Mouse (Mus musculus): ENCODE measurements around the gene Caly. TPM values are rescaled to one million over a fixed set of nuclear protein-coding genes. Genes with fewer than 3 reads are reported as not detected.

The Caly gene
- polyA plus RNA-seq, 1 experiment from 2014 or later: 1.4 TPM

DNA sequence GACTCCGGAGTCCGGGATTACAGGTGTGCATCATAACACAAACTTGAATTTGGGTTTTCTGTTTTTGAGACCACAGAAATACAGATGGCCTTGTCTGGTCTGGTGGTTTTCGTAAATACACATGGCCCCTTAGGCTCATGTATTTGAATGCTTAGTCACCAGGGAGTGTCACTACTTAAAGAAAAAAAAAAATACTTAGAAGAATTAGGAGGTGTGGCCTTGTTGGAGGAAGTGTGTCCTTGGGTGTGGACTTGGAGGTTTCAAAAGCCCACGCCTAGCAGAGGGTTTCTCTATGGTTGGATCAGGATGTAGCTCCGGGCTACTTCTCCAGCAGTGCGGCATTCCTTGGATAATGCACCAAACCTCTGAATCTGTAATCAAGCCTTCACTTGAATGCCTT lies 4.7 kb downstream of the Caly start:
- no peak overlapping the region for H3K4me3 ChIP-seq
- WGBS: 79% methylated on average over 6 of the region's 6 CpGs
- no peak for DNase-seq (ENCODE audit: low spot score)
- H3K36me3 ChIP-seq (replicated peaks): no peaks in the 10 kb centered on the region
- H3K27ac ChIP-seq (replicated peaks): no peak overlapping the region
- peaks cover 26% of the 10 kb centered on the region for H3K4me1 ChIP-seq
- no peaks in the 10 kb centered on the region for H3K9me3 ChIP-seq
- H3K27me3 ChIP-seq (replicated peaks; ENCODE audit: low read depth, poor library complexity, severe bottlenecking): peaks cover 45% of the 10 kb centered on the region

DNA sequence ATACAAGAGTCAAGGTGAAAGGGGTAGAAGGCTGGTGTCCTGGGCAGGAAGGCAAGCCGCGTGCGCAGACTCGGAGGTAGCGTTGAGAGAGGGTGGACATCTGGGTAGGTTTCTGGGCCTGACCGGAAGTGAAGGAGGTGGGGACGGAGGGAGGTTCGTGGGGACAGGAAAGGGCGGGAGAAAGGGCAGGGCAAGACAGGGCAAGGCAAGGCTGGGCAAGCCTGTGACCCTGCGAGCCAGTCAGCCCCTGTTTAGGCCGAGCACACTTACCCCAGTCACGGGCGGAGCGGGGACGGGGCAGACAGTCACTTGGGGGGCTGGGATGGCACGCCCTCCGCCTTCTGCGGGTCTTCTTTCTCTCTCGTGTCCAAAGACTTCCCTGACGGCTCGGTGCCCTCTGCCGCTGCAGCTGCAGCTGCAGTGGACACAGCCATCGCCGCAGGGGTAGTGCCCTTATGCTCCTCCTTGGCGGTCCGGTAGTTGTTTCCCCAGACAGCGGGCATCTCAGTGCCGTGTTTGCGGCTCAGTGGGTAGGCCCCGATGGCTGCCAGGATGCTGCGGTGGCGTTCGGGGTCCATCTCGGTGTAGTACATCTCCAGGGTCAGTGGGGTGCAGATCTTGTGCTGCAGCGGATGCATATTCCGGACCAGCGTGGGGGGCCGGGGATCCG lies 12.2 kb downstream of the Caly start:
- 30% methylated on average over 39 of the region's 39 CpGs for WGBS
- Histone ChIP-seq H3K27me3 (replicated peaks; ENCODE audit: low read depth, poor library complexity, severe bottlenecking) (peaks cover 68% of the 10 kb centered on the region), H3K4me1 (peaks cover 7% of the 10 kb centered on the region), H3K4me3 (peak overlapping the region; percentile 52), H3K9me3 (no peaks in the 10 kb centered on the region), H3K36me3 (replicated peaks) (no peaks in the 10 kb centered on the region), H3K27ac (replicated peaks) (peak overlapping the region; percentile 76)
- DNase-seq (ENCODE audit: low spot score): peak; percentile 53

DNA sequence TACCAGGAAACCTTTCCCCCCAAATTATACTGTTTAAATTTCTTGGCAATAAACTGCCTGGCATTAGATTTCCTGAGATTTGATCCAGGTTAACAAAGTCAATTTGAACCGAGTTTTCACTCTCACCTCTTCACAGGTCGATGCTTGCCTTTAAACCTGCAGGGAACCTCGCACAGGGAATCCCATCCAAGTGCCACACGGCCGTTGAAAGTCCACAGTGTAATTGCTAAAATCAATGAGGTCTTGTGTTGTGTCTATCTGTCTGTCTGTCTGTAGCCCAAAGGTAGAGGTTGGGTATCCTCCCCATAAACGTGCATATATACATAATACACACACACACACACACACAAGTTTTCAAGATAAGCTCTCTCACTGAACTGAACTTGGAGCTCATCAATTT lies 15.0 kb downstream of the Caly start:
- 69% methylated on average over 6 of the region's 6 CpGs for WGBS
- no peak overlapping the region for H3K4me3 ChIP-seq
- DNase-seq (ENCODE audit: low spot score): no peak
- no peaks in the 10 kb centered on the region for H3K36me3 ChIP-seq (replicated peaks)
- peaks cover 13% of the 10 kb centered on the region for H3K4me1 ChIP-seq
- peaks cover 88% of the 10 kb centered on the region for H3K27me3 ChIP-seq (replicated peaks; ENCODE audit: low read depth, poor library complexity, severe bottlenecking)
- H3K9me3 ChIP-seq: no peaks in the 10 kb centered on the region
- H3K27ac ChIP-seq (replicated peaks): no peak overlapping the region

DNA sequence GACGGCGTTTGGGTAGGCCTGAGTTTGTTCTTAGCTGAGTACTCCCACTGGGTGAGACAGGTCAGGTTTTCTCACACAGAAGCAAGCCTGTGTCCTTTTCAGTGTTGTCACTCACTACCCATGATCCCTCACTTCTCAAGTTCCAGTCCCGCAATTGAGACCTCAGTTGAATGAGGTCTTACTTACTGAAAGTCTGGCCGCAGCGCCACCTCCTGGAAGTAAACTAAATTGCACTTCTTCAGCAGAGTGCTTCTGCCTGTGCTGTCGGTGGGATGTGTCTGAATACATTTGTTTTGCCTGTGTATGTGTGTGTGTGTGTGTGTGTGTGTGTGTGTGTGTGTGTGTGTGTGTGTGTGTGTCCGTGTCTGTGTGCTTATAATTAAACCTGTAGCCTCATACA lies 19.3 kb downstream of the Caly start:
- H3K4me1 ChIP-seq: peaks cover 42% of the 10 kb centered on the region
- WGBS: 17% methylated on average over 7 of the region's 7 CpGs
- DNase-seq (ENCODE audit: low spot score): peak; percentile 76
- no peak overlapping the region for H3K4me3 ChIP-seq
- no peaks in the 10 kb centered on the region for H3K36me3 ChIP-seq (replicated peaks)
- H3K27me3 ChIP-seq (replicated peaks; ENCODE audit: low read depth, poor library complexity, severe bottlenecking): peaks cover 92% of the 10 kb centered on the region
- no peaks in the 10 kb centered on the region for H3K9me3 ChIP-seq
- no peak overlapping the region for H3K27ac ChIP-seq (replicated peaks)

DNA sequence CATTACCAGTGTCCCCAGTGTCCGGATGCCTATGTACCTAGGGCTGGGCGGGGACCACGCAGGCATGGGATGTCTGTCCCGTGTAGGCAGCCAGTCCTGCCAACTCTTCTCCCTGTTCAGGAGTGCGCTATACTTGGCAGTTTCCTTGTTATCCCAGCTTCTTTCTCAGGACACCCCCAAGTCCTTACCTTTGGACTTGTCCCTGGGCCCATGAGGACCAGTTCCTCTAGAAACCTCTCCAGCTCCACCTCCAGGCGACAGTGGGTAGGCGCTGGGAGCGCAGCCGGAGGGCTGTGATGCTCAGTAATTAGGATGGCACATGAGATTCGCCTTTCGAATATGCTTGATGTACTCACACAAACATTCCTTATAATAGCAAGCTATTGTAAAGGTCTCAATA lies 20.0 kb downstream of the Caly start:
- H3K27ac ChIP-seq (replicated peaks): no peak overlapping the region
- no peaks in the 10 kb centered on the region for H3K9me3 ChIP-seq
- no peaks in the 10 kb centered on the region for H3K36me3 ChIP-seq (replicated peaks)
- 9% methylated on average over 11 of the region's 11 CpGs for WGBS
- H3K27me3 ChIP-seq (replicated peaks; ENCODE audit: low read depth, poor library complexity, severe bottlenecking): peaks cover 98% of the 10 kb centered on the region
- no peak overlapping the region for H3K4me3 ChIP-seq
- H3K4me1 ChIP-seq: peaks cover 50% of the 10 kb centered on the region
- DNase-seq (ENCODE audit: low spot score): peak; percentile 52

DNA sequence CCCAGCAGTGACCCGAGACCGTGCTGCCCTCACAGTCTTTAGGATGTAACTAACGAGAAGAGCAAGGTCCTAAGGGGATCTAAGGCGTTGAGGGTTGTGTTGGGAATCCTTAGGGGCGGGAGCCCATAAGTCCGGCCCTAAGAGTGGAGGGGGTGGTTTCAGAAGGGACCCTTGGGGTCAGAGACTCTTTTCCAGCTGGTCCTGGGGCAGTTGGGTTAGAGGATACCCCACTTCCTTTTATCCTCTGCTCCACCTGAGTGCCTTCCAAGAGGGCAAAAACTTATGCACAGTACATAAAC lies 20.6 kb downstream of the Caly start:
- Histone ChIP-seq H3K9me3 (no peaks in the 10 kb centered on the region), H3K27me3 (replicated peaks; ENCODE audit: low read depth, poor library complexity, severe bottlenecking) (peaks cover 100% of the 10 kb centered on the region), H3K4me3 (peak overlapping the region; percentile 58), H3K36me3 (replicated peaks) (no peaks in the 10 kb centered on the region), H3K4me1 (peaks cover 53% of the 10 kb centered on the region), H3K27ac (replicated peaks) (no peak overlapping the region; the same call in 1 of the 2 replicates)
- under 1% methylated on average over 6 of the region's 6 CpGs for WGBS
- no peak for DNase-seq (ENCODE audit: low spot score)

DNA sequence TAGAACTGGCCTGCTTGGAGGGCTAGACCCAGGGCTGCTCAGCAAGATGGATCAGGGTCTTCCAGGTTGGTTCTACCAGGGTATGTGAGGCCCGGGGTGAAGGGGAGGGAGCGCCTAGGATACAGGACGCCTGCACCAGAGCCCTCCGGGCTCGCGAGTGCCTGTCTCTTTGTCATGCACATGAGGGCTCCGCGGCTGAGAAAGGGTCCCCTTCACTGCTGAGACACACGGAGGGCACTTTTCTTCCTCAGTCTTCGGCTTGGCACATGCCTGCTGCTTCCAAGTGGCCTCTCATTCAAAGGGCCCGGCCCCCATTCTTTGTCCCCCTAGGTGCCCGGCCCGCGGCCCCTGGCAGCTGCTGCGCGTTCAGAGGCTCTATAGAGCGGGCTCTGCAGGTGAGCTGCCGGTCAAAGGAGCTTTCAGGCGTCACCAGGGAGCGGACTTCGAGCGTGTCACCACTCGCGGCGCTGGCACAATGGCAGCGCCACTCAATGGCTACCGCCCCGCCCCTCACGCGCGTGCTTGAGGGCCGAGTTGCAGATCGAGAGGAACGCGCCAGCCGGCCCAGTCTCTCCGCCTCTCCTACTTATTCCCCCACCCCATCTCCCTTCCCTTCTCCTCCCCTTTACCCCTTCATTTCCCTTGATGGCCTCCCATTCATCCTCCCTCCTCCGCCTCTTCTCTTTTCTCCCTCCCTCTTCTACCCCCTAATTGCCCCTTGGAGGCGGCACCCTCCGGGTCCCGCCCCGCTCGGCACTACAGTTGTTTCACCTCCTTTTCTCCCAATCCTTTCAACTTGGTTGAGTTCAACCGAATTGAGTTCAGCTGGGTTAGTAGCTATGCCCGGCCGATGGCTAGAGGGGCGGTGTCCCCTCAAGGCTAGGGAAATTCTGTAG lies 21.2 kb downstream of the Caly start:
- under 1% methylated on average over 47 of the region's 47 CpGs for WGBS
- H3K27ac ChIP-seq (replicated peaks): peak overlapping the region; percentile 80

DNA sequence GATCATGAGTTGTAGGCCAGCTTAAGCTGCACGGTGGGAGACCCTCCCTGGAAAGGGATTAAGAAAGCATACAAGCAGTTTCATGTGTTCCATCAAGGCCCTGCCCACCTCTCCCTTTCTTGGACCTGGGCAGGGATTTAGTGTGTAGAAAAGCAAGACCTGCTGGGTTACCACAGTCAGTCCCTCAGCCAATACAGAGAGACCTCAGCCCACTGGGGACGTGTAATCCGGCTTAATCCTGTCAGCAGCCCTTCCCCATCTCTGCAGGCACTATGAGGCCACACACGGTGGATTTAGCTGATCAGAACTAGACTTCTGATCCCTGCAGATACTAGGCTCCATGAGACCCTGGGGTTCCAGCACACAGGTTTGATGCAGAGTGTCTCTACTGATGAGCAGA lies 22.7 kb downstream of the Caly start:
- 19% methylated on average over 4 of the region's 4 CpGs for WGBS
- Histone ChIP-seq H3K27me3 (replicated peaks; ENCODE audit: low read depth, poor library complexity, severe bottlenecking) (peaks cover 100% of the 10 kb centered on the region), H3K4me3 (no peak overlapping the region), H3K27ac (replicated peaks) (no peak overlapping the region), H3K36me3 (replicated peaks) (no peaks in the 10 kb centered on the region), H3K9me3 (no peaks in the 10 kb centered on the region), H3K4me1 (peaks cover 53% of the 10 kb centered on the region)
- no peak for DNase-seq (ENCODE audit: low spot score)

More for the DNA sequence above, 21.2 kb downstream of the Caly start:
- Histone ChIP-seq H3K4me1 (peaks cover 53% of the 10 kb centered on the region), H3K36me3 (replicated peaks) (no peaks in the 10 kb centered on the region), H3K4me3 (peak overlapping the region; percentile 58), H3K27me3 (replicated peaks; ENCODE audit: low read depth, poor library complexity, severe bottlenecking) (peaks cover 100% of the 10 kb centered on the region), H3K9me3 (no peaks in the 10 kb centered on the region)
- DNase-seq (ENCODE audit: low spot score): peak; percentile 79

DNA sequence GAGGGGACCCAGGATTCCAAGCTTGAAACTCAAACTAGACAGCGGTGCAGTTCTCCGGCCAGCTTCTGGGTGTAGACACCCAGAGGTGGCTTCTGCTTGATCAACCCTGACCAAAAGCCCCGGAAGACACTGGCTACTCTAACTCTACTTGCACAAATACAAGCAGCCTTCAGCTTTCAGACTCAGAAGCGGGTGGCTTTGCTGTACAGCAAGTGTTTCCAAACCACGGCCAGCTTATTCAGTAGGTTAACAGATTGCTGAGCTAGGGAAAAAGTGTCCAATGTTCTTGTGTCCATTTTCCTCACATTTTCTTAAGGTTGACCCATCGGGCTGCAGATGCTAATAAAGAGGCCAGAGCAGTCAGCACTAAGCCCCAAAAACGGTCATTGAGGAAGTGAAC lies 23.8 kb downstream of the Caly start:
- no peaks in the 10 kb centered on the region for H3K9me3 ChIP-seq
- H3K36me3 ChIP-seq (replicated peaks): no peaks in the 10 kb centered on the region
- H3K4me1 ChIP-seq: peaks cover 53% of the 10 kb centered on the region
- no peak for DNase-seq (ENCODE audit: low spot score)
- peak overlapping the region; percentile 89 for H3K27ac ChIP-seq (replicated peaks)
- H3K27me3 ChIP-seq (replicated peaks; ENCODE audit: low read depth, poor library complexity, severe bottlenecking): peaks cover 100% of the 10 kb centered on the region
- H3K4me3 ChIP-seq: peak overlapping the region; percentile 66
- WGBS: 17% methylated on average over 7 of the region's 7 CpGs

DNA sequence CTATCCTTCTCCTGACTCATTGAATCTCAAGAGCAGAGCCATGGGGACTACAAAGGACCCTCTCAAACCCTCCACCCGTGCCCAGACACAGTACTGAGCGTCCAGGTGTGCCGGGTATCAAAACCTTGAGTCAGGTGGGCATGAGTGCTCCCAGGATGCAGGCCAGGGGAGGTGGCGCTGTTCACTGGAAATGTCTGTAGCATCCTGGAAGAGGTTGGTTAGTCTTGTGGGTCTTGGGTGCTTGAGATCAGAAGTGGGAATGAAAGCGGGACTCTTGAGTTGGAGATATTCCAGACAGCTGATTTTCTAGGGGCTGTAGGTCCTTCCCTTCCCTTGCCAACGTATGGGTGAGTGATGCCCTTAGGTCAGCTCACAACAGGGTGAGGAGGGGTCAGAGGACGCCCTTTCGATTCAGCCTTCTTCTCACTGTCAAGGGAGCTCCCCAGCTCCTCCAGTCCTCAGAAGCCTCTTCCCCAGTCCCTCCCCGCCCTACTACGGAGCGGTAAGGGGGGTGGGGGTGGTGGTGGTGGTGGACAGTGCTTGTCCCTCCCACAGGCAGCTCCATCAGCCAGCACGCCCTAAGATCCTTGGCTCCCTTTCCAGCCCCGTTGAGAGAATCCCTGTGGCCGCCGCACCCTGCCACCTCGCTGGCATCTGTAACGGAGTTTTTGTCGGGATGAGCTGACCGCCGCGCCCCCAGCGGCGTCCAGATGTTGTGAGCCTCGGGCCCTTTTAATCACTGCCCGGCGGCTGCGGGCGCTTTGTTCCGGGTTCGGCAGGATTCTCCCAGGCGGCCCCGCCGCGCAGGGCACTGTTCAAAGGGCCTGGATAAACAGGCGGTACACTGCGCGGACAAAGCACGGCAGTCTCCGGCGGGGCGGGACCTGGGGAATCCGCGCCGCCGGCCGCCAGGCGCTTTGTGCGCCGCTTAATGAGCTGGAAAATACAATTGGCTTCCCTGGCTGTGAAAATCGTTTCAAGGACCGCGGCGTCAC lies 24.6 kb downstream of the Caly start:
- H3K4me1 ChIP-seq: peaks cover 49% of the 10 kb centered on the region
- peak overlapping the region; percentile 89 for H3K27ac ChIP-seq (replicated peaks)
- peak overlapping the region; percentile 66 for H3K4me3 ChIP-seq
- peaks cover 100% of the 10 kb centered on the region for H3K27me3 ChIP-seq (replicated peaks; ENCODE audit: low read depth, poor library complexity, severe bottlenecking)
- 3% methylated on average over 53 of the region's 53 CpGs for WGBS
- DNase-seq (ENCODE audit: low spot score): peak; percentile 86
- H3K36me3 ChIP-seq (replicated peaks): no peaks in the 10 kb centered on the region
- no peaks in the 10 kb centered on the region for H3K9me3 ChIP-seq

DNA sequence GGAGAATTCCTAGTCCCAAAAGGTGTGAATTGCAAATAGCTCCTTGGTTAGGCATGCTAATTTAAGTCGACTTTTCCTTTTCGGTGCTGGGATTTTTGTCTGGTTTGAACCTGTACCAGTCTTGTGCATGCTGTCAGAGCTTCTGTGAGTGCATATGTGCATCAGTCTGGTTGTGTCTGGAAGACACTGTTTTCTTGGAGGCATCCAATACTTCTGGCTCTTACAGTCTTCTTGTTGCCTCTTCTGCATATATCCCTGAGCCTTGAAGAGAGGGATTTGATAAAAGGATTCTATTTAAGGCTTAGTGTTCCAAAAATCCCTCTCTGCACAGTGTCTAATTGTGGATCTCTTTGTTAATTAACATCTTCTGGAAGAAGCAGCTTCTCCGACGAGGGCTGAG lies 28.2 kb downstream of the Caly start:
- Histone ChIP-seq H3K4me3 (no peak overlapping the region), H3K4me1 (peaks cover 27% of the 10 kb centered on the region), H3K27ac (replicated peaks) (no peak overlapping the region), H3K9me3 (no peaks in the 10 kb centered on the region), H3K27me3 (replicated peaks; ENCODE audit: low read depth, poor library complexity, severe bottlenecking) (peaks cover 100% of the 10 kb centered on the region), H3K36me3 (replicated peaks) (no peaks in the 10 kb centered on the region)
- WGBS: 80% methylated on average over 4 of the region's 4 CpGs
- DNase-seq (ENCODE audit: low spot score): no peak

DNA sequence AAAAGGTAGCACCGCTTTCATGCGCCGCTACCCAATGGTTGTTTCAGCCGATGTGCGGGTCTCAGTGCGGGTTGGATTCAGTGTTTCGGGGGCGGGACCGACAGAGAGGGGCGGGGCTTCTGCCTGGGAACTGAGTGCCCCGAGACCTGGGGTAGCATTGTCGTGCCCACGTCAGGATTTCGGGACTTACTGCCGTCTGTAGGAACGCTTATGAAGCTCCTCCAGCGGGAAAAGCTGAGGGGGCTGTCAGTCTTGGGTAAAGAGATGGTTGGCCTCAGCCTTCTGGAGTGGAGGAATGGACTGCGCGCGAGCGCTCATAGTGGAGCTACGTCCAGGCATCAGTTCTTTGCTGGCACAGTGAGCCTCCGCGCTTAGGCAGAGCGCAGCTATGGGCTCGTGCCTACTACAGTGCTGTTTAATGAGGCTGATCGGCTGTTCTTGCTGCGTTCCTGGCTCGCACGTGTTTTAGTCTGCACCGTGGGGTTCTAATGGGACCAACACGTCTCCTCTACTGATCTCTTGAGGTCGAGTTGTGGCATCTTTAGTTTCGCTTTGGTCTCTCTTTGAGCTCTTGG lies 33.1 kb downstream of the Caly start:
- DNase-seq (ENCODE audit: low spot score): peak; percentile 55
- Histone ChIP-seq H3K27me3 (replicated peaks; ENCODE audit: low read depth, poor library complexity, severe bottlenecking) (peaks cover 100% of the 10 kb centered on the region), H3K4me1 (peaks cover 22% of the 10 kb centered on the region), H3K27ac (replicated peaks) (no peak overlapping the region), H3K9me3 (no peaks in the 10 kb centered on the region), H3K36me3 (replicated peaks) (no peaks in the 10 kb centered on the region), H3K4me3 (peak overlapping the region; percentile 53)
- under 1% methylated on average over 34 of the region's 34 CpGs for WGBS
